Mouse (Mus musculus) heart, embryonic 16.5 days (tissue): Measurements from ENCODE around the gene Tusc2. TPM values are rescaled to one million over a fixed set of nuclear protein-coding genes. Genes with fewer than 3 reads are reported as not detected.

Experiments used
- polyA plus RNA-seq: library from polyadenylated mRNA; unstranded; fragments of >200 nt; fragmentation: Nextera tagmentation; extraction: Ambion mirVana; gene quantifications from 2 replicates; pipeline ENCODE4 v1.2.1, GENCODE M21; 2015

The Tusc2 gene
- polyA plus RNA-seq, 1 experiment from 2014 or later, result 44.3 TPM

Other genes starting within 250 kb of the Tusc2 start
- gene Hemk1, start 224.9 kb upstream of the Tusc2 start, polyA plus RNA-seq, result 10.2 and 14.4 TPM in 2 replicates
- 1.2 and 1.5 TPM in 2 replicates for gene 6430571L13Rik, start 222.7 kb upstream of the Tusc2 start, polyA plus RNA-seq
- gene Cacna2d2, start 163.6 kb upstream of the Tusc2 start, polyA plus RNA-seq, result 2.2 and 2.6 TPM in 2 replicates
- gene Tmem115, start 29.3 kb upstream of the Tusc2 start, polyA plus RNA-seq, result 31.3 and 32.9 TPM in 2 replicates
- 17.7 and 18.5 TPM in 2 replicates for gene Cyb561d2, start 21.1 kb upstream of the Tusc2 start, polyA plus RNA-seq
- gene Nprl2, start 21.0 kb upstream of the Tusc2 start, polyA plus RNA-seq, result 32.4 and 33.3 TPM in 2 replicates
- gene Zmynd10, start 16.0 kb upstream of the Tusc2 start, polyA plus RNA-seq, result 1.7 and 2.5 TPM in 2 replicates
- 54.0 and 55.3 TPM in 2 replicates for gene Rassf1, start 11.7 kb upstream of the Tusc2 start, polyA plus RNA-seq
- gene Hyal2, start 4.7 kb downstream of the Tusc2 start, polyA plus RNA-seq, result 87.4 and 87.7 TPM in 2 replicates
- gene Hyal1, start 13.7 kb downstream of the Tusc2 start, polyA plus RNA-seq, result 7.5 and 8.4 TPM in 2 replicates
- 15.1 and 19.2 TPM in 2 replicates for gene Naa80, start 15.6 kb downstream of the Tusc2 start, polyA plus RNA-seq
- gene Hyal3, start 17.6 kb downstream of the Tusc2 start, polyA plus RNA-seq, result 0.54 and 0.69 TPM in 2 replicates
- gene Ifrd2, start 24.4 kb downstream of the Tusc2 start, polyA plus RNA-seq, result 45.7 and 46.5 TPM in 2 replicates
- gene Sema3b, start 46.0 kb downstream of the Tusc2 start, polyA plus RNA-seq, result 11.0 and 12.0 TPM in 2 replicates
- gene Gnai2, start 72.1 kb downstream of the Tusc2 start, polyA plus RNA-seq, result 419 and 458 TPM in 2 replicates
- gene Slc38a3, start 106.3 kb downstream of the Tusc2 start, polyA plus RNA-seq, result 3.3 and 3.9 TPM in 2 replicates
- gene Gnat1, start 116.5 kb downstream of the Tusc2 start, polyA plus RNA-seq, result 0.39 TPM in 2 replicates
- gene Sema3f, start 147.2 kb downstream of the Tusc2 start, polyA plus RNA-seq, result 3.9 and 4.7 TPM in 2 replicates
- gene Rbm5, start 207.7 kb downstream of the Tusc2 start, polyA plus RNA-seq, result 137 and 146 TPM in 2 replicates